Comparison of ENCODE assay signal across 10 mouse cellular contexts in the genomic region with DNA sequence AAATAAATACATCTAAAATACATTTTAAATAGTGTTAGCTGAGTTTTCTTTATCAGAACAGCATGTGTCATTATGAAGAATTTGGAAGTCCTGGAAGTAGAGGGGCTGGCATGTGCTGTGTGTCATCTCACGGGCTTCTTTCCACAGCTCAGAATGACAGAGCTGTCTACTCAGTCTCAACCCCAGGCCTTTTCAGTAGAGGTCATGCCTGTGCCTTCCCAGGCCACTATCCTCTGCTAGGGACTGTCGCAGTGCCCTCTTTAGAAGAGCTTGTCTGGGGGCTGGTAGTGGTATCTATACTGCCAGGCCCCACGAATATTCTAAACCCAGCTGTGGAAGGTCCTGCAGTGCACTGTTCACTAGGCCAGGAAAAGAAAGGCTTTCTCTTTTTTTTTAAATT. TPM values are rescaled to one million over a fixed set of nuclear protein-coding genes. Genes with fewer than 3 reads are reported as not detected.
DNase-seq lines count a peak whose midpoint lies in the region; ATAC-seq and TF ChIP-seq lines count a peak whose summit lies in the region.
"Had no signal": no experiment of that assay in that cellular context is flagged by ENCODE, and none has a peak within 500 bp of the region (broad histone marks: within the 10 kb centered on the region; RNA-seq: fewer than 3 reads in every experiment).

No protein-coding gene starts in this region.

- WGBS in heart, embryonic 12.5 days = 65% methylated on average over 3 of the region's 3 CpGs
- WGBS in thymus, adult 2 months = 69% methylated on average over 3 of the region's 3 CpGs
- WGBS in intestine, embryonic 15.5 days = 85% methylated on average over 3 of the region's 3 CpGs
- 93% methylated on average over 3 of the region's 3 CpGs for WGBS in neural tube, embryonic 14.5 days

- H3K36me3 ChIP-seq in heart, embryonic 12.5 days = no peaks in the 10 kb centered on the region
- no peaks in the 10 kb centered on the region for H3K36me3 ChIP-seq in thymus, adult 2 months (ENCODE audit: control insufficient read depth, insufficient read depth, low read length)
- no peaks in the 10 kb centered on the region for H3K36me3 ChIP-seq in intestine, embryonic 15.5 days
- no peaks in the 10 kb centered on the region for H3K36me3 ChIP-seq in neural tube, embryonic 14.5 days (ENCODE audit: control insufficient read depth, insufficient read depth, low read length)

- peak overlapping the region; percentile 81 for H3K4me2 ChIP-seq in heart, embryonic 12.5 days
- H3K4me2 ChIP-seq in intestine, embryonic 15.5 days (replicated peaks) = peak overlapping the region; percentile 84; the same call in 1 of the 2 replicates
- H3K4me2 ChIP-seq in neural tube, embryonic 14.5 days (ENCODE audit: low read depth, low read length) = peak overlapping the region; percentile 6; the same call in 1 of the 2 replicates

- no peak for TF ChIP-seq CTCF in thymus, adult 2 months (IDR thresholded peaks at IDR 0.05; ENCODE audit: borderline replicate concordance, control insufficient read depth, extremely low read depth, insufficient read depth, low read length, poor library complexity)

- intact Hi-C loops in heart, postnatal 14 days (cut with DNase I) = loop anchor here (2.0 kb wide), 1 partner anchor 23 kb away; no protein-coding TSS in a partner anchor

- TF ChIP-seq POLR2A in thymus, adult 2 months (IDR thresholded peaks at IDR 0.05; ENCODE audit: control insufficient read depth, extremely low read depth, insufficient read depth, low read length, poor library complexity) = no peak

- ATAC-seq in heart, embryonic 12.5 days (ENCODE audit: insufficient number of reproducible peaks, low FRiP score) = no peak
- ATAC-seq in intestine, embryonic 15.5 days = no peak
- ATAC-seq in neural tube, embryonic 14.5 days (ENCODE audit: low read depth) = no peak
- no peak for ATAC-seq in megakaryocyte-erythroid progenitor cell, adult 5-6 weeks (replicated peaks; ENCODE audit: low FRiP score, low TSS enrichment, poor library complexity, severe bottlenecking)
- no peak for ATAC-seq in frontal cortex, adult (ENCODE audit: low TSS enrichment)

- DNase-seq in heart, postnatal 14 days = no peak
- no peak for DNase-seq in thymus, adult 2 months
- no peak for DNase-seq in thymus, postnatal 14 days
- DNase-seq: layer of hippocampus, postnatal 36 days; thymus, adult 18-20 months had no signal

- no peaks in the 10 kb centered on the region for H3K9me3 ChIP-seq in heart, embryonic 12.5 days (replicated peaks)
- no peaks in the 10 kb centered on the region for H3K9me3 ChIP-seq in intestine, embryonic 15.5 days
- no peaks in the 10 kb centered on the region for H3K9me3 ChIP-seq in neural tube, embryonic 14.5 days (ENCODE audit: control insufficient read depth, low read length)

- H3K27me3 ChIP-seq in heart, embryonic 12.5 days (replicated peaks) = no peaks in the 10 kb centered on the region
- H3K27me3 ChIP-seq in thymus, adult 2 months (ENCODE audit: control insufficient read depth, insufficient read depth, low read length) = no peaks in the 10 kb centered on the region
- H3K27me3 ChIP-seq in intestine, embryonic 15.5 days (replicated peaks) = no peaks in the 10 kb centered on the region
- no peaks in the 10 kb centered on the region for H3K27me3 ChIP-seq in neural tube, embryonic 14.5 days (ENCODE audit: control insufficient read depth, insufficient read depth, low read length)

- H3K27ac ChIP-seq in heart, embryonic 12.5 days (ENCODE audit: poor library complexity, severe bottlenecking) = no peak overlapping the region
- peak overlapping the region; percentile 91 for H3K27ac ChIP-seq in thymus, adult 2 months (ENCODE audit: control insufficient read depth, insufficient read depth, low read length)
- H3K27ac ChIP-seq in intestine, embryonic 15.5 days = no peak overlapping the region
- no peak overlapping the region for H3K27ac ChIP-seq in neural tube, embryonic 14.5 days (ENCODE audit: low read depth, low read length)

- peaks cover 57% of the 10 kb centered on the region for H3K4me1 ChIP-seq in heart, embryonic 12.5 days (replicated peaks)
- H3K4me1 ChIP-seq in thymus, adult 2 months (replicated peaks; ENCODE audit: control insufficient read depth, insufficient read depth, low read length) = peaks cover 57% of the 10 kb centered on the region
- H3K4me1 ChIP-seq in intestine, embryonic 15.5 days (replicated peaks) = peaks cover 36% of the 10 kb centered on the region
- H3K4me1 ChIP-seq in neural tube, embryonic 14.5 days (ENCODE audit: control insufficient read depth, insufficient read depth, low read length) = peaks cover 12% of the 10 kb centered on the region

- peak overlapping the region; percentile 95; the same call in 1 of the 2 replicates for H3K9ac ChIP-seq in heart, embryonic 12.5 days
- H3K9ac ChIP-seq in intestine, embryonic 15.5 days = 0 out of 2 replicates have a peak overlapping the region, but pooled peaks have one; percentile 14
- no peak overlapping the region for H3K9ac ChIP-seq in neural tube, embryonic 14.5 days (replicated peaks; ENCODE audit: low read depth, low read length)

- no peak overlapping the region; the same call in 1 of the 2 replicates for H3K4me3 ChIP-seq in heart, embryonic 12.5 days
- peak overlapping the region; percentile 44 for H3K4me3 ChIP-seq in thymus, adult 2 months (ENCODE audit: control insufficient read depth, insufficient read depth, low read length)
- no peak overlapping the region for H3K4me3 ChIP-seq in intestine, embryonic 15.5 days (replicated peaks)
- H3K4me3 ChIP-seq in neural tube, embryonic 14.5 days (ENCODE audit: low read depth, low read length) = no peak overlapping the region

RNA-seq across cellular contexts. Expression of gene Rapgef1, which starts 2.1 kb away (rescaled TPM):
- polyA plus RNA-seq in heart, embryonic 12.5 days (2016; fragmentation: Nextera tagmentation; extraction: Ambion mirVana) = 13.2 and 14.5 TPM in 2 replicates
- total RNA-seq in heart, postnatal 14 days (2021) = 10 to 100 TPM; 89.6 to 91.6 TPM
- 132 and 143 TPM in 2 replicates for polyA plus RNA-seq in thymus, adult 2 months (2012; rRNA removed)
- polyA plus RNA-seq in intestine, embryonic 15.5 days (2015; fragmentation: Nextera tagmentation; extraction: Ambion mirVana) = 11.8 and 12.3 TPM in 2 replicates
- 18.9 and 21.9 TPM in 2 replicates for polyA plus RNA-seq in neural tube, embryonic 14.5 days (2014; fragmentation: Nextera tagmentation; extraction: Ambion mirVana)
- 52.4 and 58.0 TPM in 2 replicates for total RNA-seq in megakaryocyte-erythroid progenitor cell, adult 5-6 weeks (2014; fragmentation: Nextera tagmentation)
- total RNA-seq in megakaryocyte-erythroid progenitor cell, adult 5-6 weeks (2017) = 30.6 and 41.4 TPM in 2 replicates

Comparison
In these comparisons a context has a peak if more than half of its experiments do, and no peak if none do; other contexts are left out.
1. H3K4me2 ChIP-seq: peak in every context shown above with its lines; median percentile 84 in intestine, embryonic 15.5 days; 81 in heart, embryonic 12.5 days; 6 in neural tube, embryonic 14.5 days.